7 mouse cellular contexts compared by ENCODE assay signal in the genomic region with DNA sequence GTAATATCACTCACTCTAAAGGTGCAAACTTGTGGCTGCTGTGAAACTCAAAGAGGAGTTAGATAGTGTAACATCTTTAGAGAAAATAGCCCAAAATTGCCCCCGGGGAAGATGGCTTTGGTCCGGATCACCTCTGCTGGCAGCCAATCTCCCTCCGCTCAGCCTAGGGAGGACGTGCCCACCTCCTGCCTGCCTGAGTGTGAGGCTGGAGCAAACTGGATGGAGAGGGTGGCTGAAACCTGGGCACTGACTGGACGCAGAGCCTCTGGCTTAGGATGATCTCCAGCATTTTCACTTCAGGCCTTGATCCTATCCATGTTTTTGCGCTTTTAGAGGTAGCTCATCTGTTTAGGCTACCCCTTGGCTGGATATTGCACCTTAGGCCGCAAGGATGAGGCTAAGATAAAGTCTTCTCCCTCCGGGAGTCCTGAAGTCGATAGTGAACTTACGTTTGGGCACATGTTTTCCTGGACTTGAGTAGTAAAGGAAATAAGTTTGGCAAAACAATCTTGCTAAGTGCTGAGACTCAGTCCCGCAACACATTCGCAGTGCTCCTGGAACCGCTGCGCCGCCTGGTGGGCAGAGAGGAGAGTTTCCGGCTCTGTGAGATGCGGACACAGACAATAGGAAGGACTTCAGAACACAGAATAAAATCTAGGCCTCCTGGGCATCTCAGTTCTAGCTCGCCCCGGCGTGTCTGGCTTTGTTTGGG. TPM values are rescaled to one million over a fixed set of nuclear protein-coding genes. Genes with fewer than 3 reads are reported as not detected.
DNase-seq lines count a peak whose midpoint lies in the region; ATAC-seq and TF ChIP-seq lines count a peak whose summit lies in the region.

No protein-coding gene starts in this region.

- H3K36me3 ChIP-seq in limb, embryonic 14.5 days (ENCODE audit: control insufficient read depth, insufficient read depth, low read length): no peaks in the 10 kb centered on the region
- no peaks in the 10 kb centered on the region for H3K36me3 ChIP-seq in midbrain, embryonic 15.5 days (replicated peaks)

- DNase-seq in adrenal gland, adult 2 months: peak; percentile 84
- peak; percentile 93 for DNase-seq in embryo, embryonic 11 days
- DNase-seq in heart, adult 11 months: peak; percentile 98
- DNase-seq in kidney, adult 11 months: peak; percentile 81
- peak; percentile 76 for DNase-seq in limb, embryonic 14.5 days (ENCODE audit: low spot score)
- peak; percentile 70 to 91 for DNase-seq in spleen, adult 18-20 months

- TF ChIP-seq POLR2A in limb, embryonic 14.5 days (IDR thresholded peaks at IDR 0.05; ENCODE audit: borderline replicate concordance, extremely low read depth, insufficient read depth, insufficient read length): no peak

- WGBS in limb, embryonic 14.5 days: 14% methylated on average over 20 of the region's 20 CpGs
- 13% methylated on average over 20 of the region's 20 CpGs for WGBS in midbrain, embryonic 15.5 days

- ATAC-seq in limb, embryonic 14.5 days (ENCODE audit: low FRiP score, low read depth): no peak
- no peak for ATAC-seq in midbrain, embryonic 15.5 days (replicated peaks)

- peak overlapping the region; percentile 33; the same call in 1 of the 2 replicates for H3K27ac ChIP-seq in limb, embryonic 14.5 days (replicated peaks; ENCODE audit: low read depth, low read length)
- no peak overlapping the region for H3K27ac ChIP-seq in midbrain, embryonic 15.5 days

- no peak overlapping the region for H3K9ac ChIP-seq in limb, embryonic 14.5 days (ENCODE audit: low read depth, low read length, severe bottlenecking)
- H3K9ac ChIP-seq in midbrain, embryonic 15.5 days: peak overlapping the region; percentile 9; the same call in 1 of the 2 replicates

- peak overlapping the region; percentile 48 for H3K4me3 ChIP-seq in limb, embryonic 14.5 days (replicated peaks; ENCODE audit: low read length)
- peak overlapping the region; percentile 40 for H3K4me3 ChIP-seq in midbrain, embryonic 15.5 days

- peaks cover 30% of the 10 kb centered on the region for H3K4me1 ChIP-seq in limb, embryonic 14.5 days (ENCODE audit: control insufficient read depth, insufficient read depth, low read length)
- H3K4me1 ChIP-seq in midbrain, embryonic 15.5 days: peaks cover 30% of the 10 kb centered on the region

- peak overlapping the region; percentile 96 for H3K4me2 ChIP-seq in limb, embryonic 14.5 days (replicated peaks; ENCODE audit: low read depth, low read length, severe bottlenecking)
- peak overlapping the region; percentile 64 for H3K4me2 ChIP-seq in midbrain, embryonic 15.5 days

- no peaks in the 10 kb centered on the region for H3K27me3 ChIP-seq in limb, embryonic 14.5 days (ENCODE audit: control insufficient read depth, insufficient read depth, low read length)
- H3K27me3 ChIP-seq in midbrain, embryonic 15.5 days (replicated peaks): peaks cover 27% of the 10 kb centered on the region

- no peaks in the 10 kb centered on the region for H3K9me3 ChIP-seq in limb, embryonic 14.5 days (ENCODE audit: control insufficient read depth, low read length)
- no peaks in the 10 kb centered on the region for H3K9me3 ChIP-seq in midbrain, embryonic 15.5 days

RNA-seq across cellular contexts. Expression of a gene that starts 0.8 kb away (rescaled TPM):
- total RNA-seq in adrenal gland, adult 2 months (2021): 10 to 100 TPM in 1 of 2 experiments, 1 to 10 TPM in 1; 8.0 to 16.6 TPM
- 17.5 and 24.0 TPM in 2 replicates for polyA plus RNA-seq in adrenal gland, adult 2 months (2012; rRNA removed)
- polyA plus RNA-seq in limb, embryonic 14.5 days (2012; rRNA removed): 51.7 and 52.2 TPM in 2 replicates
- 42.2 and 48.1 TPM in 2 replicates for polyA plus RNA-seq in limb, embryonic 14.5 days (2014; fragmentation: Nextera tagmentation; extraction: Ambion mirVana)
- 8.0 and 10.2 TPM in 2 replicates for polyA plus RNA-seq in midbrain, embryonic 15.5 days (2015; fragmentation: Nextera tagmentation; extraction: Ambion mirVana)

RNA-seq across cellular contexts. Expression of a gene that starts 11.4 kb away (rescaled TPM):
- 10 to 100 TPM; 49.9 to 54.7 TPM for total RNA-seq in adrenal gland, adult 2 months (2021)
- 153 TPM in 2 replicates for polyA plus RNA-seq in adrenal gland, adult 2 months (2012; rRNA removed)
- 150 and 198 TPM in 2 replicates for polyA plus RNA-seq in limb, embryonic 14.5 days (2012; rRNA removed)
- 90.8 and 95.6 TPM in 2 replicates for polyA plus RNA-seq in limb, embryonic 14.5 days (2014; fragmentation: Nextera tagmentation; extraction: Ambion mirVana)
- 31.4 and 37.5 TPM in 2 replicates for polyA plus RNA-seq in midbrain, embryonic 15.5 days (2015; fragmentation: Nextera tagmentation; extraction: Ambion mirVana)

RNA-seq across cellular contexts. Expression of a gene that starts 22.6 kb away (rescaled TPM):
- 100 to 1,000 TPM; 134 to 150 TPM for total RNA-seq in adrenal gland, adult 2 months (2021)
- 509 and 645 TPM in 2 replicates for polyA plus RNA-seq in adrenal gland, adult 2 months (2012; rRNA removed)
- 313 and 432 TPM in 2 replicates for polyA plus RNA-seq in limb, embryonic 14.5 days (2012; rRNA removed)
- polyA plus RNA-seq in limb, embryonic 14.5 days (2014; fragmentation: Nextera tagmentation; extraction: Ambion mirVana): 165 and 173 TPM in 2 replicates
- polyA plus RNA-seq in midbrain, embryonic 15.5 days (2015; fragmentation: Nextera tagmentation; extraction: Ambion mirVana): 65.8 and 69.1 TPM in 2 replicates

RNA-seq across cellular contexts. Expression of a gene that starts 35.6 kb away (rescaled TPM):
- total RNA-seq in adrenal gland, adult 2 months (2021): 1 to 10 TPM; 1.9 to 2.3 TPM
- 6.0 and 9.1 TPM in 2 replicates for polyA plus RNA-seq in adrenal gland, adult 2 months (2012; rRNA removed)
- 19.0 and 25.4 TPM in 2 replicates for polyA plus RNA-seq in limb, embryonic 14.5 days (2012; rRNA removed)
- polyA plus RNA-seq in limb, embryonic 14.5 days (2014; fragmentation: Nextera tagmentation; extraction: Ambion mirVana): 3.9 and 4.7 TPM in 2 replicates
- 95.9 and 97.9 TPM in 2 replicates for polyA plus RNA-seq in midbrain, embryonic 15.5 days (2015; fragmentation: Nextera tagmentation; extraction: Ambion mirVana)

RNA-seq across cellular contexts. Expression of a gene that starts 36.0 kb away (rescaled TPM):
- total RNA-seq in adrenal gland, adult 2 months (2021): 100 to 1,000 TPM; 143 to 163 TPM
- polyA plus RNA-seq in adrenal gland, adult 2 months (2012; rRNA removed): 433 and 437 TPM in 2 replicates
- polyA plus RNA-seq in limb, embryonic 14.5 days (2012; rRNA removed): 121 and 153 TPM in 2 replicates
- 352 and 353 TPM in 2 replicates for polyA plus RNA-seq in limb, embryonic 14.5 days (2014; fragmentation: Nextera tagmentation; extraction: Ambion mirVana)
- 177 and 185 TPM in 2 replicates for polyA plus RNA-seq in midbrain, embryonic 15.5 days (2015; fragmentation: Nextera tagmentation; extraction: Ambion mirVana)
